Mouse (Mus musculus) sigmoid colon, adult 10 weeks (tissue): ENCODE results near the gene Ovol3. TPM values are rescaled to one million over a fixed set of nuclear protein-coding genes. Genes with fewer than 3 reads are reported as not detected.

Experiments
- polyA plus RNA-seq: library from polyadenylated mRNA; stranded (reverse); fragments of 350-450 nt; fragmentation: Illumina TruSeq; extraction: RNeasy Lipid Tissue Mini Kit (QIAGEN cat#74804); gene quantifications from one replicate; pipeline ENCODE4 v1.2.3, GENCODE M21; 2014; ENCODE audit warnings: low read depth, low replicate concordance

The Ovol3 gene
- not detected for polyA plus RNA-seq

DNA sequence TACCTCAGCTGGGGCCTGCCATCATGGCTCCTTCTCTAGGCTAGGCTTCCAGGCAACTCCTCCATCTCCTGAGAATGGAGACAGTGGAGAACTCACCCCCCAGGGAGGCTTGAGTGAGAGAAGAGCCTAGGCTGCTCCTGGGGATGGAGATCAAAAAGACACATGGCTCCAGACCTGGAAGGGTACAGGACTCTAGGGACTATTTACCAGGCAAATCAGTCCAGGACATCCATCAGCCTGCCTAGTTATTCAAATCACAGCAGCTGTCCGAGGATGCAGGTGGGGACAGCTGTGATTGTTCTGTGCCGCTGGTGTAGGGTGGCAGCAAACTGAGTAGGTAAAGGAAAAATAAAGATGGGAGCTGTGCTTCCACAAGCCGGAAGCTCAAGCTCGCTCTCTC is at the start of gene Ovol3:
Gene Ovol3, minus strand, starts transcription at position 101 of the 400 bp plus-strand sequence.

DNA sequence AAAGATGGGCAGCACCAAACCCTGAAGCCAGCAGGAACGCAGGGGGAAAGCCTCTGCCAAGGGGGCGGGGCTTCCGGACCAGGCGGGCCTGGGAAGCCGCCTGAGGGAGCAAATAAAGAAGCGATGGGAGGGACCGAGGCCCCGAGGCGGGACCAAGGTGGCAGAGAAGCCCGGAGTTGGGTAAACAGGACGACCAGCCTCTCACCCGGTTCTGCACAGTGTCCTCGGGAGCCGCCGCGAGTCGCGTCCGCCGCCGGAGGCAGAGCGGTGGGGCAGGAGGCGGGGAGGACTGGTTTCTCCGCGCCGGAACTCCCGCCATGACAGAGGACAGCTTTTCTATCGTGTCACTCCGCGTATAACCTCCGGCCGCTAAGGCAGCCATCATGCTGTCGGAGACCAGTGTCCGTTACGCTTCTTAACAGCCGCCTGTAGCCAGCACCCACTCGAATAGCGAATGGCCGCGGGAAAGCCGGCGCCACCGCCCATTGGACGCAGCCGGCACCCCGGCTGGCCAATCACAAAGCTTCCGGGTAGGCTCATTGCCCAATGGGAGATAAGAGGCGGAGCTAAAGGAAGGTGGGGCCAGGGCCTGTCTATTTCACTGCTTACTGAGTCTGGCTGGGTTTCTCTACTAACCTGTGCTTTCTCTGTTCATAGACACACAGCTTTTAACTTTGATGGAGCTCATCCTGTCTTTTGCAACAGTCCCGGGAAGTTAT is 44.6 kb upstream of the Ovol3 start, which contains the start of the genes Thap8 and Wdr62:
Gene Thap8, plus strand, starts transcription at position 144 of the 719 bp plus-strand sequence.
Gene Wdr62, minus strand, starts transcription at position 469 of the 719 bp plus-strand sequence.

DNA sequence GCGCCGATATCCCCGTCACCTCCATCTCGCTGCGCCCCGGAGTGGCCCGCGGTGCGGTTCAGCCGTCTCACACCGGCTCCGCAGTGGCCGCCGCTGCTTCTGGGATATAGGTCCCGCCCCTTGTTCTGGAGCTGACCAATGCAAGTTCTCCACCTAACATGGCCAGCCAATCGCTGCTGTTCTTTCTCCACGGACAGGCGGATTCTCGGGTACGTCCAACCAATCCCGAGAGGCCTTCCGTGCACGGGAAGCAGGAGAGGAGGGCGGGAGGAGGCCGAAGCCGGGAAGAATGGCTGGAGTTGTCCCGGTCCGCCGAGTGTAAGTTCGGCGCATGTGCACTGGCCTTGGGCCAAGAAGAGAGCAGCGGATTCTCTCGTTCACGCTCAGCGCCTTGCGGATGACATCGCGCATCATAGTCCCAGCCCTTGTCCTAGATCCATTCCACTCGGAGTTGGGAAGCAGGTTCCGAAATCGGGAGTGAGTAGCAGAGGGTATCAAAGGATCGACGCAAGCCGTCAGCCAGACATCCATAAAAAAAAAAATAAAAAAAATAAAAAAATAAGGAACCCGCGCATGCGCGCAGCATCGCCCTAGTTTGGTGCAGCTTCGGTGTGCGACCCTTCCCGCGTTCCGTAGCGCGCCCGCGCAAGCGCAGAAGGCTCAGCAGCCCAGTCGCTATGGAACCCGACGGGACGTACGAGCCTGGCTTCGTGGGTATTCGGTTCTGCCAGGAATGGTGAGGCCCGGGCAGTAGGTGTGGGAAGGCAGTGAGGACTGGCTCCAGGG is 3.7 kb downstream of the Ovol3 start, which contains the start of the genes Polr2i and Tbcb:
Gene Polr2i, plus strand, starts transcription at position 280 of the 786 bp plus-strand sequence.
Gene Tbcb, minus strand, starts transcription at position 604 of the 786 bp plus-strand sequence.

DNA sequence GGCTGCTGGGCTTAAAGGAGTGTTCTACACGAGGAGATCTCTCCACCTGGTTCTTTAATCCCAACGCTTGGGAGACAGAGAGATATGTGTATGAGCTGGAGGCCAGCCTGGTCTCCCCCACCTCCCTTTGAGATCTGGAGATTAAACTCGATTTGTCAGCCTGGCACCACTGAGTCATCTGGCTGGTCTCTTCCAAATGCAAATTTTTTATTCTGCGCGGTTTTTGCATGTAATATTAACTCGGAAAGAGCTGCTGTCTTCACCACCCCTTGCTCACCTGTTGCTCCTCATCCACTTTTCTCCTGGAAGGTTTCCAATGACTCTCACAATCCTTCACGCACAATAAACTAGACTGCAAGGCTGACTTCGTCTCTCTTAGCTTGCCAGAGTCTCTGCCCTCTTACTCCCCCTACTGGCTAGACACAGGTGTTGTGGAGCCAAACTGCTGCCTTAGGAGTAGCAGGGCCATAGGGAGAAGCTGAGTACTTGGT is 37.0 kb downstream of the Ovol3 start, which contains the start of gene Capns1:
Gene Capns1, minus strand, starts transcription at position 331 of the 491 bp plus-strand sequence.

DNA sequence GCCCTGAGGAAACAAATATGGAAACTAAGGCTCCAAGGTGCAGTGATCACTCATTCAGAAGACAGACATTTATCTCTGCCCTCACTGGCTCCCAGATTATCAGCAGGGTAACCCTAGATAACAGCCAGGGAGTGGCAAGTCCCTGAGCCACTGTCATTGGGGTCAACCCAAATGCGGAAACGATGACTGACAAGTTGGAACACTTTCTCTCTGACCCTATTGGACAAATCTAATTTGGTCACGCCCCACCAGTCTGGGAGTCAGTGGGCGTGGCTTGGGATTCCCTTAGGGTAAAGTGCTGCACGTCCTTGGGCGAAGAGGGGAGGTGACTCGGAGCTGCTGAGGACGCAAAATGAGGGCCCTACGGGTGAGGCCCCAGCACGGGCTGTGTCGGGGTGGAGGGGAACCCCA is 51.6 kb downstream of the Ovol3 start, which contains the start of gene Cox7a1:
Gene Cox7a1, plus strand, starts transcription at position 266 of the 411 bp plus-strand sequence.

Other genes with a start within 250 kb of the Ovol3 start
- 5.6 TPM for gene Zfp14, start 184.3 kb downstream of the Ovol3 start, polyA plus RNA-seq
- 3.4 TPM for gene Zfp82, start 162.8 kb downstream of the Ovol3 start, polyA plus RNA-seq
- not detected for gene Gm26920, start 145.3 kb downstream of the Ovol3 start, polyA plus RNA-seq
- gene Zfp566, start 145.2 kb downstream of the Ovol3 start, polyA plus RNA-seq, result 3.4 TPM
- gene Zfp260, start 140.9 kb downstream of the Ovol3 start, polyA plus RNA-seq, result 139 TPM
- 2.6 TPM for gene Zfp382, start 113.8 kb downstream of the Ovol3 start, polyA plus RNA-seq
- gene Zfp146, start 66.0 kb downstream of the Ovol3 start, polyA plus RNA-seq, result 41.6 TPM
- gene Cox7a1, start 51.6 kb downstream of the Ovol3 start, polyA plus RNA-seq, result 2.4 TPM
- gene Capns1, start 36.9 kb downstream of the Ovol3 start, polyA plus RNA-seq, result 84.3 TPM
- 1.5 TPM for gene Polr2i, start 3.8 kb downstream of the Ovol3 start, polyA plus RNA-seq
- gene Tbcb, start 3.5 kb downstream of the Ovol3 start, polyA plus RNA-seq, result 5.3 TPM
- gene Thap8, start 44.4 kb upstream of the Ovol3 start, polyA plus RNA-seq, result not detected
- 0.69 TPM for gene Wdr62, start 44.7 kb upstream of the Ovol3 start, polyA plus RNA-seq
- 7.0 TPM for gene Clip3, start 56.0 kb upstream of the Ovol3 start, polyA plus RNA-seq
- gene Alkbh6, start 73.0 kb upstream of the Ovol3 start, polyA plus RNA-seq, result 5.6 TPM
- gene Syne4, start 79.1 kb upstream of the Ovol3 start, polyA plus RNA-seq, result 1.7 TPM
- gene E130208F15Rik, start 86.0 kb upstream of the Ovol3 start, polyA plus RNA-seq, result 1.8 TPM
- 2.2 TPM for gene Sdhaf1, start 88.2 kb upstream of the Ovol3 start, polyA plus RNA-seq
- gene Lrfn3, start 127.0 kb upstream of the Ovol3 start, polyA plus RNA-seq, result 0.57 TPM
- gene Tyrobp, start 178.0 kb upstream of the Ovol3 start, polyA plus RNA-seq, result 2.4 TPM
- gene Hcst, start 184.1 kb upstream of the Ovol3 start, polyA plus RNA-seq, result not detected
- 1.4 TPM for gene Nfkbid, start 186.0 kb upstream of the Ovol3 start, polyA plus RNA-seq
- gene Aplp1, start 209.8 kb upstream of the Ovol3 start, polyA plus RNA-seq, result 3.2 TPM
- gene Kirrel2, start 222.0 kb upstream of the Ovol3 start, polyA plus RNA-seq, result not detected
- not detected for gene Nphs1, start 222.6 kb upstream of the Ovol3 start, polyA plus RNA-seq